ENCODE assay signal across 28 mouse cellular contexts in the genomic region with DNA sequence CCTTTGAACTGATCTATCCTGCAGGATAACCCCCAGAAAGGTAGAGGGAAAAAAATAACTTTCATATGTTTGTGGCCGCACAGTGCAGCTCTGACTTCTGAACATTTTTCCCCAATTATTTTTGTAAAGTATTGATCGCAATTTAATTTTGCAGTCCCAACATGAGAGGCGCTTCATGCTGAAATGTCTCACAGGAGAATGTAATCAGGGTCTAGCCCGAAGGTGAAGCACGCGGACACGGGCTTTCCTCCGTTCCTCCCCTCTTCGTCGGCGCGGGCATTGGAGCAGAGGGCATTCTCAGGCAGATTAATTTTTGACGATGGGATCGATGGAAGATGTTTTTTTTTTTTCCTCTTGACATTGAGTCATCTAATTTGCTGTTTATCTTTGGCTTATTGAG.
"Had no signal": no experiment of that assay in that cellular context is flagged by ENCODE, and none has a peak within 500 bp of the region (broad histone marks: within the 10 kb centered on the region; RNA-seq: fewer than 3 reads in every experiment).

No protein-coding gene starts in this region.

- ATAC-seq: forebrain, embryonic 13.5 days; forebrain, embryonic 14.5 days; forebrain, embryonic 15.5 days; forebrain, embryonic 16.5 days; forebrain, postnatal 0 days had no signal

- H3K9ac ChIP-seq: embryonic facial prominence, embryonic 12.5 days; embryonic facial prominence, embryonic 13.5 days; embryonic facial prominence, embryonic 15.5 days; forebrain, embryonic 12.5 days; forebrain, embryonic 13.5 days; forebrain, embryonic 15.5 days; forebrain, postnatal 0 days had no signal

- H3K4me1 ChIP-seq: embryonic facial prominence, embryonic 10.5 days; embryonic facial prominence, embryonic 12.5 days; embryonic facial prominence, embryonic 13.5 days; embryonic facial prominence, embryonic 15.5 days; forebrain, embryonic 10.5 days; forebrain, embryonic 12.5 days; forebrain, embryonic 13.5 days; forebrain, embryonic 15.5 days had no signal

- DNase-seq: cerebellum, adult 2 months; cerebellum, adult 8-10 months; cerebellum, adult 9-10 months; cerebellum, adult 9-11 months; cerebellum, postnatal 10 days; cerebellum, postnatal 14 days; cerebellum, postnatal 25 days; cerebellum, postnatal 36 days; embryo, embryonic 11 days; forebrain, postnatal 0 days; gastrocnemius, adult 2 months; gastrocnemius, postnatal 10 days; gastrocnemius, postnatal 14 days; gastrocnemius, postnatal 25 days; gastrocnemius, postnatal 36 days; heart, adult 18-20 months; heart, adult 2 months had no signal

- H3K27me3 ChIP-seq: embryonic facial prominence, embryonic 12.5 days; embryonic facial prominence, embryonic 13.5 days; embryonic facial prominence, embryonic 15.5 days; forebrain, embryonic 12.5 days; forebrain, embryonic 13.5 days; forebrain, embryonic 15.5 days had no signal

- H3K4me2 ChIP-seq: embryonic facial prominence, embryonic 12.5 days; embryonic facial prominence, embryonic 13.5 days; embryonic facial prominence, embryonic 15.5 days; forebrain, embryonic 12.5 days; forebrain, embryonic 13.5 days; forebrain, embryonic 15.5 days had no signal

- H3K9me3 ChIP-seq: embryonic facial prominence, embryonic 10.5 days; embryonic facial prominence, embryonic 12.5 days; embryonic facial prominence, embryonic 13.5 days; embryonic facial prominence, embryonic 15.5 days; forebrain, embryonic 10.5 days; forebrain, embryonic 12.5 days; forebrain, embryonic 13.5 days; forebrain, embryonic 15.5 days had no signal

- H3K36me3 ChIP-seq: embryonic facial prominence, embryonic 10.5 days; embryonic facial prominence, embryonic 12.5 days; embryonic facial prominence, embryonic 13.5 days; embryonic facial prominence, embryonic 15.5 days; forebrain, embryonic 10.5 days; forebrain, embryonic 12.5 days; forebrain, embryonic 15.5 days had no signal

- H3K27ac ChIP-seq: embryonic facial prominence, embryonic 10.5 days; embryonic facial prominence, embryonic 12.5 days; embryonic facial prominence, embryonic 13.5 days; embryonic facial prominence, embryonic 15.5 days; forebrain, embryonic 10.5 days; forebrain, embryonic 12.5 days; forebrain, embryonic 13.5 days; forebrain, embryonic 15.5 days; gastrocnemius, adult 2 months; heart, adult 2 months had no signal

- H3K4me3 ChIP-seq: embryonic facial prominence, embryonic 10.5 days; embryonic facial prominence, embryonic 12.5 days; embryonic facial prominence, embryonic 13.5 days; embryonic facial prominence, embryonic 15.5 days; erythroblast, embryonic 14.5 days; forebrain, embryonic 10.5 days; forebrain, embryonic 12.5 days; forebrain, embryonic 13.5 days; forebrain, embryonic 15.5 days; gastrocnemius, adult 2 months; heart, adult 2 months had no signal
